Mouse (Mus musculus) MEL (cell line): Measurements from ENCODE around the gene Itm2c.

Experiments
- CTCF ChIP-seq, 3 experiments: IDR thresholded peaks in 2 of 3; conservative IDR thresholded peaks in 1 of 3; 2 replicates each; pipeline ENCODE4 v1.5.1; 2011 to 2012; ENCODE audit warnings: low read length in 3 of 3, low read depth in 2 of 3, mild to moderate bottlenecking in 2 of 3, improper control_type of control experiment in 1 of 3, inconsistent platforms in 1 of 3, mixed read lengths in 1 of 3, moderate library complexity in 1 of 3; ENCODE audit not compliant: control insufficient read depth in 1 of 3, insufficient read depth in 1 of 3, poor library complexity in 1 of 3, severe bottlenecking in 1 of 3
- EP300 ChIP-seq, 2 experiments: IDR thresholded peaks; 2 replicates each; pipeline ENCODE4 v1.6.1; 2011; ENCODE audit warnings: improper control_type of control experiment in 2 of 2, low read length in 2 of 2, low read depth in 1 of 2, mild to moderate bottlenecking in 1 of 2
- GATA1 ChIP-seq: IDR thresholded peaks from 2 replicates; pipeline ENCODE4 v1.6.1; 2011; ENCODE audit warnings: low read depth, low read length, improper control_type of control experiment
- MAX ChIP-seq: IDR thresholded peaks from 2 replicates; pipeline ENCODE4 v1.6.1; 2011; ENCODE audit warnings: low read length, improper control_type of control experiment
- TBP ChIP-seq: IDR thresholded peaks from 2 replicates; pipeline ENCODE4 v1.8.0; 2011; ENCODE audit warnings: low read depth, low read length, improper control_type of control experiment
- ZC3H11A ChIP-seq: IDR thresholded peaks from 2 replicates; pipeline ENCODE4 v1.6.1; 2012; ENCODE audit warnings: low read depth, mild to moderate bottlenecking, inconsistent platforms, low read length, improper control_type of control experiment

DNA sequence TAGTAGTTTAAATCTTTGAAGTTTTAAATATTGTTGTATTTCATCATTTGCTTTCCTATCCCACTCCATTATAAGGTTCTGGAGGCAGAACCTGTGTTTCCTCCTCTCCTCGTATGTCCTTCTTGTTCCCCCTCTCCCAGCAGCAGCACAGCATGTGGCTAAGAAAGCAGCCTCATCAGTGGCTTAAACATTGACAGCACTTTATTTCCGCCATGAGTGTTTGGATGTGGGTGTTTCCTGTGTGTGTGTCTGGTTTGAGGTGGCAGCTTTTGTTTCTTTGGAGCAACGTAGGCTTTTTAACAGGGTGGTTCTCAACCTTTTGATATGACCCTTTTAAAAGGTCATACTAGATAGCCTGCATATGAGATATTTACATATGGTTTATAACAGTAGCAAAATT lies 48.6 kb upstream of the Itm2c start:
- TF ChIP-seq EP300 (IDR thresholded peaks at IDR 0.05; ENCODE audit: low read depth in 1 of 2, low read length in 2 of 2) (no peak), GATA1 (no peak), MAX (no peak), TBP (no peak), CTCF (IDR thresholded peaks at IDR 0.05 in 2 of 3, conservative IDR thresholded peaks at IDR 0.05 in 1 of 3; ENCODE audit: control insufficient read depth in 1 of 3, insufficient read depth in 1 of 3, low read depth in 2 of 3, low read length in 3 of 3, poor library complexity in 1 of 3, severe bottlenecking in 1 of 3) (no peak), ZC3H11A (no peak)
